Mouse (Mus musculus) forebrain, embryonic 11.5 days (tissue): ENCODE measurements around the gene Slc6a20b. TPM values are rescaled to one million over a fixed set of nuclear protein-coding genes. Genes with fewer than 3 reads are reported as not detected.

Experiments
- ATAC-seq: fragments of 200-750 bp; cut with Nextera tagmentation; replicated peaks from 2 replicates; pipeline ENCODE4 v1.8.0; 2017; ENCODE audit warnings: moderate TSS enrichment; ENCODE audit not compliant: low FRiP score
- DNase-seq: peaks from one replicate; pipeline ENCODE4 v3.0.0-alpha.2; 2017; ENCODE audit warnings: low spot score
- H3K27ac ChIP-seq: fragments of 300-500 bp; sonication (generic); 2 replicates; pipeline ENCODE4 v1.5.1; 2014; ENCODE audit warnings: low read depth, low read length
- H3K27me3 ChIP-seq: fragments of 300-500 bp; sonication (generic); 2 replicates; pipeline ENCODE4 v1.6.1; 2014; ENCODE audit warnings: mild to moderate bottlenecking, low read length, mixed read lengths; ENCODE audit not compliant: control insufficient read depth, insufficient read depth
- H3K36me3 ChIP-seq: fragments of 300-500 bp; sonication (generic); 2 replicates; pipeline ENCODE4 v1.6.1; 2014; ENCODE audit warnings: mild to moderate bottlenecking, low read length, moderate library complexity, mixed read lengths; ENCODE audit not compliant: control insufficient read depth, insufficient read depth
- H3K4me1 ChIP-seq: fragments of 300-500 bp; sonication (generic); replicated peaks from 2 replicates; pipeline ENCODE4 v1.6.1; 2014; ENCODE audit warnings: low read length, mixed read lengths; ENCODE audit not compliant: control insufficient read depth, insufficient read depth
- H3K4me2 ChIP-seq: fragments of 300-500 bp; sonication (generic); 2 replicates; pipeline ENCODE4 v1.6.1; 2014; ENCODE audit warnings: low read depth, mild to moderate bottlenecking, low read length, moderate library complexity, mixed read lengths; ENCODE audit not compliant: severe bottlenecking
- H3K4me3 ChIP-seq: fragments of 300-500 bp; sonication (generic); 2 replicates; pipeline ENCODE4 v1.5.1; 2014; ENCODE audit warnings: low read depth, low read length
- H3K9ac ChIP-seq: fragments of 300-500 bp; sonication (generic); 2 replicates; pipeline ENCODE4 v1.6.1; 2014; ENCODE audit warnings: low read length
- H3K9me3 ChIP-seq: fragments of 300-500 bp; sonication (generic); 2 replicates; pipeline ENCODE4 v1.6.1; 2016; ENCODE audit warnings: low read length, mixed read lengths; ENCODE audit not compliant: control insufficient read depth
- whole genome bisulfite sequencing: fragments of 180-500 bp; shearing (Covaris S2); extraction: QIAGEN DNeasy Blood & Tissue Kit; methylation state at CpG from one replicate; pipeline ENCODE4 v1.1.7; 2014; 5-methylcytosine and 5-hydroxymethylcytosine counted together
- polyA plus RNA-seq: library from polyadenylated mRNA; unstranded; fragments of >200 nt; fragmentation: Nextera tagmentation; extraction: Ambion mirVana; gene quantifications from 2 replicates; pipeline ENCODE4 v1.2.1, GENCODE M21; 2014

The Slc6a20b gene
- polyA plus RNA-seq, 1 experiment from 2014 or later, result 0.29 TPM

- no peak overlapping the region for H3K4me3 ChIP-seq
- WGBS, result 87% methylated on average over 2 of the region's 2 CpGs
- no peak for DNase-seq
- H3K36me3 ChIP-seq, result no peaks in the 10 kb centered on the region
- H3K9me3 ChIP-seq, result no peaks in the 10 kb centered on the region
- H3K27me3 ChIP-seq, result no peaks in the 10 kb centered on the region
- H3K4me1 ChIP-seq, result no peaks in the 10 kb centered on the region
- H3K27ac ChIP-seq, result no peak overlapping the region
- H3K9ac ChIP-seq, result no peak overlapping the region
- no peak overlapping the region for H3K4me2 ChIP-seq
- ATAC-seq, result no peak
These were observed 17.6 kb upstream of the Slc6a20b start for GRCm38 (mm10) chr9:123649785-123650511.

GRCm38 (mm10) chr9:123640106-123640505 is 7.7 kb upstream of the Slc6a20b start:
- ATAC-seq, result no peak

GRCm38 (mm10) chr9:123638668-123639089 is 6.3 kb upstream of the Slc6a20b start:
- Histone ChIP-seq H3K36me3 (no peaks in the 10 kb centered on the region), H3K4me2 (no peak overlapping the region), H3K4me1 (no peaks in the 10 kb centered on the region), H3K27ac (no peak overlapping the region), H3K9ac (no peak overlapping the region), H3K9me3 (no peaks in the 10 kb centered on the region), H3K27me3 (no peaks in the 10 kb centered on the region), H3K4me3 (no peak overlapping the region)
- DNase-seq (no peak), ATAC-seq (0 out of 2 replicates have a peak, but pooled peaks have one; percentile 51)
- 79% methylated on average over 1 of the region's 1 CpGs for WGBS

More at GRCm38 (mm10) chr9:123640106-123640505, 7.7 kb upstream of the Slc6a20b start:
- DNase-seq, result no peak
- Histone ChIP-seq H3K4me1 (no peaks in the 10 kb centered on the region), H3K9me3 (no peaks in the 10 kb centered on the region), H3K27me3 (no peaks in the 10 kb centered on the region), H3K27ac (no peak overlapping the region), H3K9ac (no peak overlapping the region), H3K36me3 (no peaks in the 10 kb centered on the region), H3K4me2 (no peak overlapping the region), H3K4me3 (no peak overlapping the region)
- 73% methylated on average over 1 of the region's 1 CpGs for WGBS

- no peaks in the 10 kb centered on the region for H3K36me3 ChIP-seq
- DNase-seq, result no peak
- no peaks in the 10 kb centered on the region for H3K4me1 ChIP-seq
- no peak overlapping the region for H3K4me3 ChIP-seq
- H3K9me3 ChIP-seq, result no peaks in the 10 kb centered on the region
- no peak for ATAC-seq
- H3K27me3 ChIP-seq, result no peaks in the 10 kb centered on the region
- H3K9ac ChIP-seq, result no peak overlapping the region
- H3K4me2 ChIP-seq, result no peak overlapping the region
- H3K27ac ChIP-seq, result no peak overlapping the region
These were observed 5.9 kb upstream of the Slc6a20b start for GRCm38 (mm10) chr9:123638231-123638630.

- no peak overlapping the region for H3K4me3 ChIP-seq
- H3K9ac ChIP-seq, result no peak overlapping the region
- H3K36me3 ChIP-seq, result no peaks in the 10 kb centered on the region
- no peaks in the 10 kb centered on the region for H3K27me3 ChIP-seq
- 70% methylated on average over 5 of the region's 5 CpGs for WGBS
- no peaks in the 10 kb centered on the region for H3K4me1 ChIP-seq
- DNase-seq, result no peak
- no peak overlapping the region for H3K27ac ChIP-seq
- ATAC-seq, result no peak
- H3K9me3 ChIP-seq, result no peaks in the 10 kb centered on the region
- no peak overlapping the region for H3K4me2 ChIP-seq
These were observed 4.4 kb upstream of the Slc6a20b start for GRCm38 (mm10) chr9:123636771-123637170.

GRCm38 (mm10) chr9:123632993-123633392 is 628 bp upstream of the Slc6a20b start:
- H3K4me3 ChIP-seq, result no peak overlapping the region
- no peaks in the 10 kb centered on the region for H3K9me3 ChIP-seq
- H3K4me2 ChIP-seq, result no peak overlapping the region
- 86% methylated on average over 3 of the region's 3 CpGs for WGBS
- no peak overlapping the region for H3K27ac ChIP-seq
- H3K36me3 ChIP-seq, result no peaks in the 10 kb centered on the region
- no peaks in the 10 kb centered on the region for H3K27me3 ChIP-seq
- DNase-seq (no peak), ATAC-seq (no peak)
- no peak overlapping the region for H3K9ac ChIP-seq
- H3K4me1 ChIP-seq, result no peaks in the 10 kb centered on the region

- Histone ChIP-seq H3K36me3 (no peaks in the 10 kb centered on the region), H3K9ac (no peak overlapping the region), H3K4me2 (no peak overlapping the region), H3K4me1 (no peaks in the 10 kb centered on the region), H3K27ac (no peak overlapping the region), H3K27me3 (no peaks in the 10 kb centered on the region), H3K9me3 (no peaks in the 10 kb centered on the region), H3K4me3 (no peak overlapping the region)
- no peak for ATAC-seq
- DNase-seq, result no peak
- 85% methylated on average over 3 of the region's 3 CpGs for WGBS
These were observed 699 bp downstream of the Slc6a20b start for GRCm38 (mm10) chr9:123631666-123632065.

GRCm38 (mm10) chr9:123625821-123626220 is 6.5 kb downstream of the Slc6a20b start:
- Histone ChIP-seq H3K4me3 (no peak overlapping the region), H3K9me3 (no peaks in the 10 kb centered on the region), H3K36me3 (no peaks in the 10 kb centered on the region), H3K4me2 (no peak overlapping the region), H3K4me1 (no peaks in the 10 kb centered on the region), H3K27me3 (no peaks in the 10 kb centered on the region), H3K9ac (no peak overlapping the region), H3K27ac (no peak overlapping the region)
- ATAC-seq (no peak), DNase-seq (no peak)
- WGBS, result 92% methylated on average over 11 of the region's 11 CpGs

- no peak for ATAC-seq
These were observed 7.6 kb downstream of the Slc6a20b start for GRCm38 (mm10) chr9:123624741-123625140.

More at GRCm38 (mm10) chr9:123624741-123625140, 7.6 kb downstream of the Slc6a20b start:
- no peaks in the 10 kb centered on the region for H3K36me3 ChIP-seq
- no peaks in the 10 kb centered on the region for H3K4me1 ChIP-seq
- no peak overlapping the region for H3K9ac ChIP-seq
- H3K4me3 ChIP-seq, result no peak overlapping the region
- H3K27me3 ChIP-seq, result no peaks in the 10 kb centered on the region
- no peak overlapping the region for H3K27ac ChIP-seq
- DNase-seq, result no peak
- 89% methylated on average over 2 of the region's 2 CpGs for WGBS
- H3K4me2 ChIP-seq, result no peak overlapping the region
- no peaks in the 10 kb centered on the region for H3K9me3 ChIP-seq
